Mouse (Mus musculus): ENCODE data around the gene Ankrd49.

Gene Ankrd49

DNA sequence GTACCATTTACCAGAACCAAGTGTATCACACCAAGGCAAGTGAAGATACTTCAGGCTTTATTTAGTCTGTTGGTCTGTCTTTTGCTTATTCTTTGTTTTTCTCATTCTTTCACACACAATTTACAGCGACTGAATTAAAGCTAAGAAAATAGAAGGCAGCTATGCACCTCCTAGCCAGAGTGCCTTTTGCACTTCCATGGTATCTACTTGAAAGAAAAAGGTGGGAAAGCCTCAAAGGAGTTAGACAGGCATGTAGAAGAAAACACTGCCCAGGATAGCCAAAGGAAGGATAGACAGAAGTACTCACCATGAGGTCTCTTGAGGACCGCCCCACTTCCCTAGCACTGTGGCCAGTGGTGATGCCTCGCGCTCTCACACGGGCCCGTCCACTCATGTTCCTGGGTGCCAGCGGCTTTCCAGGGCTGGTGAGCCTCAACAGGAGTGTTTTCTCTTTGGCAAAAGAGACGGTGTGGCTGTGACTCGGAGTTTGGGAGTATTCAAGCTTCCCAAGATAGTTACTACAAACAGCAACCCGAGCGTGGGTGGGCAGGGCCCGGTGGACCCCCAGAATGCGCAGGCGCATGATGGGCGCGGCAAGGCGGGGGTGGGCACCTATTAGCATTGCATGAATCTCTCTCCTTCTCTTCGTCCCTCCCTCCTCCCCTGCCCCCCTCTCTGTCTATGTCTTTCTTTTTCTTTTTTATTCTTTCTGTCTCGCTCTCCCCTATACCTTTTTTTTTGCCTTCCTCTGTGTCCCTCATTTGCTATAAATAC is 44.3 kb downstream of the Ankrd49 start, which contains the start of gene Piwil4:
Piwil4 (minus strand) TSS at position 583 of the 774 bp plus-strand sequence.
- no peak for DNase-seq

GRCm38 (mm10) chr9:14739498-14740150 is 45.0 kb downstream of the Ankrd49 start:
- no peak for DNase-seq

GRCm38 (mm10) chr9:14730941-14731541 is 53.6 kb downstream of the Ankrd49 start:
- DNase-seq, result no peak

Data from right cerebral cortex, postnatal 14 days (tissue).